Mouse (Mus musculus) mature B cell (primary cell): Measurements from ENCODE around the gene Tnfrsf13c.

Experiments used
- in situ Hi-C: fragments of 300-500 bp; cut with MboI; formaldehyde crosslinking; loops from 2 replicates; pipeline ENCODE4 v1.14.3; 2019

Gene Tnfrsf13c

DNA sequence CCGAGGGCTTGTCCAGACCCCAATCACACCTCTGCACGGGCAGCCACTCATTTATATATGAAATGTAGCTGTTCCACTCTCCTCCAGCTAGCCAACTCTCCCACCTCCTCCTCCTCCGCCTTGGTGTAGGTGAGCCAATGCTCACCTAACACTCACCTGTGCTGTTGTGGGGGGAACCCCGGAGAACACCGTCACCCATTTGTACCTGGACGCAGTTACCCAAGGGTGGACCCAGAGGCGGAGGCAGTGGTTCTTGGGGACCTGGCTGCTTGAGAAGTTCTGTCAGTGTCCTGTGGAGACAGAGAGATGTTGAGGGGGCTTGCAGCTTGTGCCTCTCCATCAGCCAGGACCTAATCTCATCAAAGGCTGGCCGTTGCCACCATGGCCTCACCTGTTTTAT, 15.9 kb downstream of the Tnfrsf13c start:
- in situ Hi-C loops, result no loop called here

DNA sequence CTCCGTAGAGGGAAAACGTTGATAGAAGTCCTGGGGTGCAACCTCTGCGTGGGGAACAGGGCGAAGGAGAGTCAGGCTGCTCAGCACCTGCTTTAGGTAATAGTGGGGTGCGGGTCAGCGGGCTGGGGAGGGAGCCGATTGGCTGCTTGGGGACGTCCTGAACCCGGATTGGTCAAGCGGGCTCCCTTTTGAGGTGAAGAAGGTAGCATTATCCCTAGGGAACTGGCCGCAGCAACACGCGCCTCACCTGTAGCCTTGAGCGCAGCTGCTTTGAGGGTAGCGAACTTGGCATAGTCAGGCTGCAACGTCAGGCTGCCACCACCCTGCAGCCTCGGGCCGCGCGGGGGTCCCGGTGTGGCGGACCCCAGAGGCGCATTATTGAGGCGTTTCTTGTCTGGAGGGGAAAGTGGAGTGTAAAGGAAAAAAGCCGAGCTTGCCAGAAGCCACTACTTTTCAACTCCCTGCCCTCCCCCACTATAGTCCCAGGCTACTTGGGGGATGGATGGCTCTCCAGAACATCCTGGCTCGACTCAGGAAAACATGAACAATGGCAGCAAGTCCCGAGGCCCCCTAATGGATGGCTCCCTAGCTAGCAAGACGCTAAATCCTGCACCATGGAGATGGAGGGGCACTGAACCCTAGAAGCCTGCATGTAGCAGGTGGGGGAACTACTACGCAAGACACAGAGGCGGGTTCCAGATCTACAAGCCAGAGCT, 16.5 kb downstream of the Tnfrsf13c start:
- in situ Hi-C loops, result no loop called here

DNA sequence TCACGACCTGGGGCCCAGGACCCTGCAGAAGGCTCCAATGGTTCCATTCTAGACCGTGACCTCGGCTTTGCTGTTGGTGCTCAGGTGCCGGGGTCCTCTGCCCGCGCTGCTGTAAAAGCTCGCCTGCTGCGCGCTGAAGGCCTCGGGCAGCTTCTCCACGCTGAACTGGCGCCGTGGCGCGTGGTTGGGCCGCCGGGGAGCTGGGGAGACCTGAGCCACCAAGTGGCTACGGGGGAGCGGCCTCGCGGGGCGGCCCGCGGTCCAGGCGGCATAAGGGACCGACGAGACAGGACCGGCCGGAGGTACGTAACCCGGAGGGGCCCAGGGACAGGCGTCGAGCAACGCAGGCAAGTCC, 17.1 kb downstream of the Tnfrsf13c start:
- in situ Hi-C loops, result no loop called here

DNA sequence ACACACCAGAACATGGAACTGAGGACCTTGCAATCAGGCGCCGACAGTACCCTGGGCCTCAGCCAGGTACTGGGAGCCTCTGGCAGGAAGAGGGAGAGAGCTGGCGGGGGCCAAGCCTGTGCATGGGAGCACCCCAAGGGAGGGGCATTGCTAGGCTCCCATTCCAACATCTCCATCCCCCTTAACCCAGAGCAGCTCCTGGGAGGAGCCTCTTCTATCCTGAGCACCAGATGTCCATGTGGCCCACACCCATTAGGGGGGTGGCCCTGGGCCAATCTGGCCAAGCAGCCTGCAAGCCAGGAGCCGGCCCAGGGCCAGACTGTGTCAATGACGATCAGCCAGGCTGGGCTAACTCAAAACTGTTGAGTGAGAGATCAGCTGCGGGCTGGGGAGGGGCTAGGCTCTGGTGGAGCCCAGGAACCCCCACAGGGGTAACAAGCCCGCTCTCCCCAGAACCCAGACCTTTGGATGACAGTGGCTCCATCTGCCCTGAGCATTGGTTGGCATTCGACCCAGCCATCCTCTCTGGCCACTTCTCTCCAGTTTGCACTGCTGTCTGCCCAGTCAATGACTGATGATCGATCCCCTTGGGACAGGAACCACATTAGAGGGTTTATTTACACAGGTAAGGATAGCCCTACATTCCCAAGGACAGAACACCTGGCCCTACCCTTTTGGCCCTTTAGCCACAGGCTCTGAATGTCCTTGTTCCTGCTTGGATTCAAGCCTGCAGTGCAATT, 17.6 kb downstream of the Tnfrsf13c start:
- in situ Hi-C loops, result no loop called here

DNA sequence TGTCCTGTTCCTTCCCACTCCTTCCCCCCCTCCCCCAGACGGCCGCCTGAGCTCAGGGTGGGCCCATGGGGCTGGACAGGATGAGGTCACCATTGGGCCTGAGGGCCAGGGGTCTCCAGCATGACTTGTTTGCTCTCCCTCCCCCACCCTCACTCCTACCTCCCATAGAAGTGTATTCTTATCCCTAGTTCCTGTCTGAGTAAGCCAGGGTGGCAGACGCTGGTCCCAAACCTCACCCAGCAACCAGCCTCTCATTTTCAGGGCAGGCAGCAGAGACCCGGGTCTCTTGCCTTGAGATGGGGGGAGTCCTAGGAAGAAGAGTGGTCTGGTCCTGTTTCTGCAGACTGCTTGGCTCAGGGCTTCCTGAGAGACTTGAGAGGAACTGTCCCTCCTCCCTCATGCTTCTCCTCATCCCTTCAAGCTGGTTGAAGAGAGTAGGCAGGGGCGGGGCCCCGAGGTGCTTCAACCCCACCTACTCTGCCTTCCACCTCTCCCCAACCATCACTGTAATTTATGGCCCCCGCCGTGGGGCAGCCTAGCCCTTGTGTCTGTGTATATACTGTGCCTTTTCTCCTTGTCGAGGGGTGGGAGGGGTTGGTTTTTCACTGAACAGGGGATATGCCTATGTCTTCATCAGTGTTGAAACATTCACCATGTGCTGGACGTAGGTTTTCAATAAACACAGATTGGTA, 19.3 kb downstream of the Tnfrsf13c start:
- in situ Hi-C loops, result no loop called here

DNA sequence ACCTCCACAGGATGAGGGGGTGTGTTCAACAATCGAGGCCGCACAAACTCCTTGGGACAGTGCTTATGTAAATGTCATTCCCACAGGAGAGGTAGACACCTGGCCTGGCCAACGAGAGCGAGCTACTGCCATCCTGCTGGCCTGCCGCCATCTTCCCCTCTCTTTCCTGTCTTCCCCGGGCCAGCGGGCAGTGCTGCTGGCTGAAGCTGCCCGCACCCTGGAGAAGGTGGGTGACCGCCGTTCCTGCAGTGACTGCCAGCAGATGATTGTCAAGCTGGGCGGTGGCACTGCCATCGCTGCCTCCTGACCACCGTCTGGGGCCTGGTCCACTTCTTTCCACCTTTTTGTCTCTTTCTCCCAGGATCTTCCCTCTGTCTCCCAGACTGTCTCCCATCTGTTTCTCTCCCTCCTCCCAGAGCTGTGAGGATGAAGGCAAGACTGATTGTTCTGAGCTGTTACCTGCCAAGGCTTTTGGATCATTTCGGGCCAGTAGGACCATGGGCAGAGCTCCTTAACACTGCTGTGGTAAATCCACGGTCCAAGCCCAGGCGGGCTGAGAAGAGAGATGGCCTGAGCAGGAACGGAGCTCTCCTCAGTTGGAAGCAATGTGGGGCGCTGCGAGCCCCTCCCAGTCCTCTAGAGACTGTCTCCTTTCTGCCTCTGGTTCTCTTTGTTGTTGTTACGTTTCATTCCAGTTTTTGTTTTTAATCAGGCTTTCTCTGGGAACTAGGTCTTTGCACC, 20.4 kb downstream of the Tnfrsf13c start:
- in situ Hi-C loops, result no loop called here

DNA sequence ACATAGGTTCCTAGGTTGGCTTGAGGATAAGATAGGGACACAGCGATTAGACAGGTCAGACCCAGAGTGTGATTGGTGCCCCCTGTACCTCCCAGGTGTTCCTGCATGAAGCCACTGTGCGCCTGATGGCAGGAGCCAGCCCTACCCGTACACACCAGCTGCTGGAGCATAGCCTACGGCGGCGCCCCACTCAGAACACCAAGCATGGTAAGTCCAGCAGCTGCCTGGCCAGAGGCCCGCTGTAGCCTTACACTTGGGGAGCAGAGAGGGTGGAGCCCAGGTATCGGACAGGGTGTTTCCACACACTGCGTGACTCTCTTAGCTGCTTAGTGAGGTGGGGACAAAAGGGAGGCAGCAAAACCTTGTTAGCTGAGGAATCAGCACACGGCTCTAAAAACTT, 21.1 kb downstream of the Tnfrsf13c start:
- in situ Hi-C loops, result no loop called here

DNA sequence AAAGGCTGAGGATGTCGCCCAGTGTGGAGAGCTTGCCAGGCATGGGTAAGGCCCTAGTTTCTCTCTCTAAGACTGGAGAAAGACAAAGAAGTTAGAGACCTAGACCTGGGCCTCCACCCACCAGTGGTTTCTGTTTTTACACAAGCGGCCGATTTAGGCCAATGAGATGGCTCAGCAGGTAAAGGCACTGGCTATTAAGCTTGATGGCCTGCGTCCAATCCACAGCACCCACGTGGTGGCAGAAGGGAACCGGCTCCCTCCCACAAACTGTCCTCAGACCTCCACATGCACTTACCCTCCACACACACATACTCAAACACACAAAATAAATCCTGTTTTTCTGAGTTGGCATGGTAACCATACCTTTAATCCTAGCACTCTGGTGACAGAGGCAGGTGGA, 22.1 kb downstream of the Tnfrsf13c start:
- in situ Hi-C loops, result no loop called here

DNA sequence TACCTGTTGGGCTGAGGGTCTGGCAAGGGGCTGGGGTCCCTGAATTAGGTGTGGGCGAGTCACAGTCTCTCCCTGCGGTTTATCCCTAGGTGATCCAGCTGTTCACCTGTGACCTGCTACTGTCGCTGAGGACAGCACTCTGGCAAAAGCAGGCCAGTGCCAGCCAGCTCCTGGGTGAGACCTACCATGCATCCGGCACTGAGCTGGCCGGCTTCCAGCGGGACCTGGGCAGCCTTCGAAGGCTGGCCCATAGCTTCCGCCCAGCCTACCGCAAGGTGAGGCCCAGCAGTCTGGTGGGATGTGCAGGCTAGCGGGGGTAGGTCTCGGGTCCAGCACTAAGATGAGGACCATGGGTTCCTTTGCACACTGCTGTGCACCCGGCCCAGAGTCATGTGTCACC, 24.6 kb downstream of the Tnfrsf13c start:
- in situ Hi-C loops, result no loop called here

DNA sequence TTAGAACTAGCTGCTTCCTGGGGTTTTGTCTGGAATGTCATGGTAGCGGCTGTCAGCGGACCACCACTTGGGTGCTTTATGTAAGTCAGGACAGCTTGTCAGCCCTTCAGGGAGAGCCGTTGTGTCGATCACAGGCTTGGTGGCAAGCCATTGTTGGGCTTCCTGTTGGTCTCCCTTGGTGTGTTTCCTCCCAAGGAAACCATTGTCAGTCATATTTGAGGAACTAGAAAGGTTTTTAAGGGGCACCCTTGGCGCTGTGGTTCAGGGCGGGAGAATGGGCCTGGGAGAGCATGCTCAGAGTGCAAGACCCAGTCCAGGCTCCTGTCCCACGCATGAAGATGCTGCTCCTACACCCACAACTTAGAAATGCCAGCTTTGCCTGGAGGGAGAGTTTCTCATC, 25.8 kb downstream of the Tnfrsf13c start:
- in situ Hi-C loops, result no loop called here

DNA sequence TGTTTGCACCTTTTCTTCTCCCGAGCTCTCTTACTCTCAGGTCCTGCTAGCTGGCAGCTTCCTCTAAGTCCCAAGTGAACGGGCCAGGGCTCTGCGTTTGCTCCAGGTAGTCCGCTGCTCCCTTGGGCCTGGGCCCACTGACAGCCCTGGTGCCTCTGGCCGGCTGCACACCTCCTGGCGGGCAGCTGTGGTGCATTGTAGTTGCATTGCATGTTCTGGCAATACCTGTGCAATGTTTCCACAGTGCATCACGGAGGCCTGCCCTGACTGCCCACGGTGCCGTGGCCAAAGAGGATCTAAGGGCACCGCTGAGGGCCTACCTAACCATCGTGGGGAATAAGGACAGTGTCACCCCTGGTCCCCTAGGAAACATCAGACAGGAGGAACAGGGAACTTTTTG, 26.2 kb downstream of the Tnfrsf13c start:
- in situ Hi-C loops, result no loop called here

DNA sequence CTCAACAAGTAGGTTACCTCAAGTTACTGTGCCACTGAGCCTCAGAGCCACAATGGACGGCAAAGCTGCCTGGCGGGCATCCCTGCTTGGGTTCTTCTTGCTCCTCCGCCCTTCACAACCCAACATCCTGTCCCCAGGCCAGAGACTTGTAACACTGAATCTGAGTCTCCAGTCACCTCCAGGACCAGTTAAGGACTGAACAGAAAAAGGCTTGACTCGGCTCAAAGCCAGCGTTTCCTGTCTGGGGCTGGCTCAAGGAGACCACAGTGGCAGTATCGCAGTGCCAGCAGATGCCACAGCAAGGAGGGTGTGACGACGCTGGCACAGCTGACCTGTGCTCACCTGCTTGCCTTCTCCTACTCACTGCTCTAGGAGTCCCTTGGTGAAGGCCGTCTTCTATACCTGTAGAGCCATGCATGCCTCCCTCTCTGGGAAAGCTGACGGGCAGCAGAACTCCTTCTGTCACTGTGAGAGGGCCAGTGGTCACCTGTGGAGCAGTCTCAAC, 26.9 kb downstream of the Tnfrsf13c start:
- in situ Hi-C loops, result no loop called here

DNA sequence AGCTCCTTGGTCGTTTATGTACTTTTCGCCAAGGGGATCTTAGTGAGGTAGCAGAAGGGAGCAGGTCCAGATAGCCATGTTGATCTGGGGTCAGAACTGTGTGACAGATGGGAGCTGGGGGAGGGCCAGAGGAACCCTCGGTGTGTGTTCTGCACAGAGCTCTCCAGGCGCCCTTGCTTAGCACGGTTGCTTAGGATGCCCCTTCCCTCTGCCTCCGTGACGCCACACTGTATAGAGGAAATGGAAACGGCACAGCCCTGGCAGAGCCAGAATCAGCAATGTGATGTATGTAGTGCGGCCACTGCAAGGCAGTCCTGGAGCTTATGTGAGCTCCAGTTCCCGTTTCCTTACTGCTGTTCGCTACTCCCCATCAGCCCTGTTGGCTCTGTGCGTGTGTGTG, 27.9 kb downstream of the Tnfrsf13c start:
- in situ Hi-C loops, result no loop called here

DNA sequence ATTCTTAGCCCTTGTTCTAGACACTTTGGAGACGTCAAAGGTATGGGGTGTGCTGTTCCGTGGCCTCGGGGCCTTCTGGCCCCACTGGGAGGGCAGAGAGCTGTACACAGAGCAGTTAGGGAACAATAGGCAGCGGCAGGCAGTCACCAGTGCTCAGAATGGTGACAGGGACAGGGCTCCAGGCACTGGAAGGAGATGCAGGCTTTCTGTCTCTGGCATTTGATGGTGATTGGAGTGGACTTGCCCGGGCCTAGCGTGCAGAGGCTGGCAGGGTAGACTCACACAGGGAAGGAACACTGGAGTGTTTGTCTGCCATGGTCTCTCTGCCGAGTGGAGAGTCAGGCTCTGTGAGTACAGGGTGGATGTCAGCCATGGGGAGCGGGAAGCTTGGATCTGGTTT, 31.6 kb downstream of the Tnfrsf13c start:
- in situ Hi-C loops, result no loop called here

DNA sequence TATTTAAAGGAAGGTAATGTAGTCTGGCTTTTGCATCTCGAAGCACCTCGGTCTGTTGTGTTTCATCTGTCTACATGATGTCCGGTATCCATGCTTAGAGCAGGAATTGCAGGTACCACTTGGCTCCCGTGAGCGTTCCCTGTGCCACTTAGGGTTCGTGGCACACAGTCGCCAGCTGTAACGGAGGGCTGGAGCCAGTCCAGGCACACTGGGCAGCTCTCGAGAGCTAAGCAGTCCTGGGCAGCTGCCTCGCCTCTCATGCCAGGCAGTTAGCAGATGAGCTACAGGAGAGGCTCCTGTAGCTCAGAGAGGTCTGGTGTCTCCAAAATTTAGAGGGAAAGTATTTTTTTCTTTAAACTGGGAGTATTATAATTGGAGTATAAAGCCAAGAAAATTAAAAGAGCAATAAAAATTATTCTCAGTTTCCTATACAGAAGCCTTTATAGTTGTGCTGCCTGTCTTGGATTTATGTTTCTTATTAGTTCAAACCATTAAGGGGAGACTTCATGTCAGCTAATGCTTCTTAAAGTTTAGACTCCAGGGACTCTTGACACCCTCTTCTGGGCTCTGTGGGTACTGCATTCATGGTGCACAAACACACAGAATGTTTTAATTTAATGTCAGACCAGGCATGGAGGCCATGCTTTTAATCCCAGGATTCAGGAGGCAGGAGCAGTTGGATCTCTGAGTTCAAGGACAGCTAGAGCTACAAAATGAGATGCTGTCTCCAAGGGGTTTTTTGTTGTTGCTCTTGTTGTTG, 35.5 kb downstream of the Tnfrsf13c start:
- in situ Hi-C loops, result no loop called here

DNA sequence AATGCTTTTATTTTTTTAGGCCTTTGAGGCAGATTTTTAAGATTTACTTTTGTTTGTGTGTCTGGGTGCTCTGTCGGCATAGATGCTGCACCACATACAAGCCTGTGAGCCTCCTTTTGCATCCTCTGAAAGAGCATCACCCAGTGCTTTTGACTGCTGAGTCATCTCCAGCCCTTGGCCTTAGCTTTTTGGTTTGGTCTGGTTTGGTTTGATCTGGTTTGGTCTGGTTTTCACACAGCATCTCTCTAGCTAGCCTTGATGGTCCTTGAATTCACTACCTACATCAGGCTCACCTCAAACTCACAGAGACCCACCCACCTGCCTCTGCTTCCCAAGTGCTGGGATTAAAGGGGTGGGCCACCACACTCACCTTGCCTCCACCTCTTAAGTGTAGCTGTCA, 36.2 kb downstream of the Tnfrsf13c start:
- in situ Hi-C loops, result no loop called here

DNA sequence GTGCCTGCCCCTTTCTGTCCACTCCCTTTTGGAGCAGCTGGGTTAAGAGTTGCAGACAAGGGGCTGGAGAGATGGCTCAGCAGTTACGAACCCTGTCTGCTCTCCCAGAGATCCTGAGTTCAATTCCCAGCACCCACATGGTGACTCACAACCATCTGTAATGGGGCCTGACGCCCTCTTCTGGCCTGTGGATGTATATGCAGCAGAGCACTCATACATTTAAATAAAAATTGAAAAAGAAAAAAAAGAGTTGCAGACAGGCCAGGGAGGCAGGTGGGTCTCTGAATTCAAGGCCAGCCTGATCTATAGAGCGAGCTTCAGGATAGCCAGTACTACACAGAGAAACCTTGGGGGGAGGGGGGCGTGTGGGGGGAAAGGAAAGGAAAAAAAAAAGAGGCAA, 36.8 kb downstream of the Tnfrsf13c start:
- in situ Hi-C loops, result no loop called here

DNA sequence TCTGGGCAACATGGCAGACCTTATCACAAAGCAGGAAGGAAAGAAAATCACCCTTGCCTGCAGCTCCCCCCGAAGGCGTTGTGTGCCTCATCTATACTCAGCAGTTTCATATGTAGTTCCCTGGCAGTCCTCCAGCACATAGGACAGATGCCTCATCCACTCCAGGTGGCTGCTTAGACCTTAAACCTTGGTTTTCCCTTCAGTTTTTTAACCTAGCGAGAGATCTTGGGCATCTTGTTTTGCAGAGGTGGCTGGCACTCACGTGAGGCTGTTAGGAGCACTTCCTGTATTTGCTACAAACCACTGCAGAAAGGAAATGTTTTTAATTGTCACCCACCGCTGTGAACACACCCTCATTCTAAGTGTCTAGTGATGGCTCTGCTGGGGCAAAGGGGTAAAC, 37.2 kb downstream of the Tnfrsf13c start:
- in situ Hi-C loops, result no loop called here

DNA sequence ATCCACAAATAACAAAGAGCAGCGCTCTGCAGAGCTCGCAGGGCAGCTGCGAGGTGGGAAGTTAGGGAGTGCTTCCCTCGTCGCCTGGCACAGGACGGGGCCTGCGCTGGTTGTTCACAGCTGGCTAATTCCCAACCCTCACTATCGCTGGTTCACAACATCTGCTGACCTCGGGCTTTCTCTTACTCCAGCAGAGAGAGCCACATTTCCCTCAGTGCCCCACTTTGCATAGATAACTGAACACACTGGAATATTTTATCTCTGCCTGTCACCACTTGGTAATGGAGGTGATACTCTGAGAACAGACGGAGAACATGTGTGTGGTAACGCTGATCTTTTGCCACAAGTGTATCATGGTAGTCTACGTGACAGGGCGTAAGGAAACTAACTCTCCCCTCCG, 38.0 kb downstream of the Tnfrsf13c start:
- in situ Hi-C loops, result no loop called here

DNA sequence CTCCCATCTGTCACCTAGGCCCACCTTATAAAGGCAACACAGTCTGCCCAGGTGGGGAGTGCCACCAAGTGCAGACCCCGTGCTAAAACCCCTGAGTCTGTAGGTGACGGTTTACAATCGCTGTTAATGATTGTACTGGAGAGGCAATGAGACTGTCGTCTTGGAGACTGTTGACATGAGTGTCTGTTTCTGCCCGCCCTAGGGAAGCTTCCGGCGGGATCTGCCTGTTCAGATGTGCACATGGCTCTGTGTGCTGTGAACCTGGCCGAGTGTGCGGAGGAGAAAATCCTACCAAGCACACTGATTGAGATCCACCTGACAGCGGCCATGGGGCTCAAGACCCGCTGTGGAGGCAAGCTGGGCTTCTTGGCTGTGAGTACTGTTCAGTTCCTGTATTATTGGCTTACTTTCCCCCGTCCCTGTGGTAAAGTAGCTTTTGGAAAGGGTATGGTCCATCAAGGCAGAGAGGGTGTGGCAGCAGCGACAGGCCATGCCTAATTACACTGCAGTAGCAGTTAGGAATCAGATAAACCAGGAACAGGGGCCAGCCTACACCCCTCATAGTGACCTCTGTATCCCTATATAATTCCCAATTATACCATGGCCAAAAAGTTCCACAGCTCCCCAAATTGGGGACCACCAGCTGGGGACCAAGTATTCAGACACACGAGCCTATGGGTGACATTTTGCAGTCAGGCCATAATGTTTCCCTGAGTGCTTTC, 38.9 kb downstream of the Tnfrsf13c start:
- in situ Hi-C loops, result no loop called here

DNA sequence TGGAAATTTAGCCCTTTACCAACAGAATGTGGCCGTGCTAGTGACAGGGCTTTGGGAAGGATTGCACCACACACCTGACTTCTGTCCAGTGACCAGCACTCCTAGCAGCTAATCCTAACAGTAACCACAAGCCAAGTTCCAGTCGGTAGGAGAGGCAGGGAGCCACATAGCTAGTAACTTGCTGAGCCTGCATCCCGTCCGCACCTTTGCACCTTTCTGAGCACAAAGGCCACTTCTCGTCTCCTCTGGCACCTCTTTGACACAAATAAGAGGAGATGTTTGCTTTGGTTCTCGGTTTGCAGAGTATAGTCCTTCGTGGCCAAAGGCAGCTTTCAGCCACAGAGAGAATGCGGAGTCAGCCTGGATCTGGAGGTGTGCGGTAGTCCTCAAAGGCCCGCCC, 39.5 kb downstream of the Tnfrsf13c start:
- in situ Hi-C loops, result no loop called here
